ENCODE assay signal across 9 mouse cellular contexts in genomic region chr8:107411391-107411790, GRCm38 (mm10). TPM values are rescaled to one million over a fixed set of nuclear protein-coding genes. Genes with fewer than 3 reads are reported as not detected.
A peak's percentile ranks its signal among the peaks of the same experiment; 100 is the strongest.
DNase-seq lines count a peak whose midpoint lies in the region; ATAC-seq and TF ChIP-seq lines count a peak whose summit lies in the region.
"Had no signal": no experiment of that assay in that cellular context is flagged by ENCODE, and none has a peak within 500 bp of the region (broad histone marks: within the 10 kb centered on the region; RNA-seq: fewer than 3 reads in every experiment).

No protein-coding gene starts in this region.

- TF ChIP-seq CTCF in kidney, adult 2 months (conservative IDR thresholded peaks at IDR 0.05; ENCODE audit: insufficient read depth, insufficient read length, low read depth, low read length) = peak; percentile 64
- TF ChIP-seq CTCF in E14TG2a.4 (conservative IDR thresholded peaks at IDR 0.05; ENCODE audit: low read length) = peak; percentile 68

- no peak for TF ChIP-seq POLR2A in kidney, adult 2 months (IDR thresholded peaks at IDR 0.05; ENCODE audit: low read depth, low read length)

- H3K4me1 ChIP-seq in kidney, adult 2 months (ENCODE audit: control insufficient read depth, insufficient read depth, low read length) = peaks cover 2% of the 10 kb centered on the region; the same call in 1 of the 2 replicates
- H3K4me1 ChIP-seq in kidney, embryonic 15.5 days = no peaks in the 10 kb centered on the region
- H3K4me1 ChIP-seq in E14TG2a.4 (replicated peaks; ENCODE audit: low read depth, low read length) = peaks cover 90% of the 10 kb centered on the region

- H3K9ac ChIP-seq in kidney, embryonic 15.5 days = no peak overlapping the region

- no peak overlapping the region for H3K27ac ChIP-seq in kidney, adult 2 months (ENCODE audit: insufficient read depth, low read depth, low read length)
- no peak overlapping the region for H3K27ac ChIP-seq in kidney, embryonic 15.5 days

- no peak for ATAC-seq in kidney, embryonic 15.5 days (replicated peaks; ENCODE audit: low FRiP score)
- ATAC-seq in common myeloid progenitor, adult 5-6 weeks (replicated peaks; ENCODE audit: low read depth, poor library complexity, severe bottlenecking) = peak; percentile 68

- 47% methylated on average over 4 of the region's 4 CpGs for WGBS in kidney, adult 2 months
- WGBS in kidney, embryonic 15.5 days = 74% methylated on average over 4 of the region's 4 CpGs

- intact Hi-C loops in heart, postnatal 14 days (cut with DNase I) = no loop called here
- intact Hi-C loops in heart, postnatal 25 days (cut with DNase I) = loop anchor here (5.0 kb wide), 1 partner anchor 166 kb away; no protein-coding TSS in a partner anchor

- peaks cover 3% of the 10 kb centered on the region for H3K36me3 ChIP-seq in kidney, adult 2 months (ENCODE audit: control insufficient read depth, insufficient read depth, low read length)
- H3K36me3 ChIP-seq in kidney, embryonic 15.5 days = peaks cover 80% of the 10 kb centered on the region
- H3K36me3 ChIP-seq in E14TG2a.4 (ENCODE audit: insufficient read depth, low read length) = peaks cover 77% of the 10 kb centered on the region

- no peak overlapping the region for H3K4me3 ChIP-seq in kidney, adult 2 months (ENCODE audit: insufficient read depth, low read depth, low read length)
- H3K4me3 ChIP-seq in kidney, embryonic 15.5 days (replicated peaks) = no peak overlapping the region
- H3K4me3 ChIP-seq in E14TG2a.4 (replicated peaks; ENCODE audit: low read length) = no peak overlapping the region

- H3K27me3 ChIP-seq in kidney, adult 2 months (replicated peaks; ENCODE audit: control insufficient read depth, insufficient read depth, low read length) = no peaks in the 10 kb centered on the region
- no peaks in the 10 kb centered on the region for H3K27me3 ChIP-seq in kidney, embryonic 15.5 days
- H3K27me3 ChIP-seq in E14TG2a.4 (ENCODE audit: insufficient read depth, low read length) = no peaks in the 10 kb centered on the region

- peak; percentile 58 for DNase-seq in kidney, adult 2 months
- DNase-seq in lung, postnatal 14 days = peak; percentile 19
- DNase-seq in layer of hippocampus, adult 11-12 months (ENCODE audit: low spot score) = no peak
- no peak for DNase-seq in heart, postnatal 14 days
- DNase-seq in heart, postnatal 25 days (ENCODE audit: low spot score) = no peak
- DNase-seq: layer of hippocampus, adult 9-11 months had no signal

- H3K9me3 ChIP-seq in kidney, embryonic 15.5 days (replicated peaks) = no peaks in the 10 kb centered on the region
- H3K9me3 ChIP-seq in E14TG2a.4 (ENCODE audit: low read length) = no peaks in the 10 kb centered on the region

- no peak overlapping the region for H3K4me2 ChIP-seq in kidney, embryonic 15.5 days

RNA-seq across cellular contexts. Expression of gene Nqo1, which starts 8.4 kb away (rescaled TPM):
- 41.0 and 42.9 TPM in 2 replicates for polyA plus RNA-seq in kidney, adult 2 months (2012; rRNA removed)
- 10.7 and 11.5 TPM in 2 replicates for polyA plus RNA-seq in kidney, embryonic 15.5 days (2015; fragmentation: Nextera tagmentation; extraction: Ambion mirVana)
- total RNA-seq in common myeloid progenitor, adult 5-6 weeks (2017) = 6.9 and 7.9 TPM in 2 replicates
- total RNA-seq in heart, postnatal 14 days (2021) = 10 to 100 TPM; 13.6 to 17.3 TPM
- 10 to 100 TPM; 27.9 to 33.4 TPM for total RNA-seq in heart, postnatal 25 days (2021)

RNA-seq across cellular contexts. Expression of gene Nob1, which starts 13.5 kb away (rescaled TPM):
- polyA plus RNA-seq in kidney, adult 2 months (2012; rRNA removed) = 23.1 and 25.6 TPM in 2 replicates
- polyA plus RNA-seq in kidney, embryonic 15.5 days (2015; fragmentation: Nextera tagmentation; extraction: Ambion mirVana) = 86.1 and 89.0 TPM in 2 replicates
- 33.9 and 41.5 TPM in 2 replicates for total RNA-seq in common myeloid progenitor, adult 5-6 weeks (2017)
- 10 to 100 TPM; 20.4 to 25.2 TPM for total RNA-seq in heart, postnatal 14 days (2021)
- 10 to 100 TPM; 20.5 to 21.2 TPM for total RNA-seq in heart, postnatal 25 days (2021)

RNA-seq across cellular contexts. Expression of gene Wwp2, which starts 24.8 kb away (rescaled TPM):
- 44.0 and 46.3 TPM in 2 replicates for polyA plus RNA-seq in kidney, adult 2 months (2012; rRNA removed)
- 42.0 and 50.4 TPM in 2 replicates for polyA plus RNA-seq in kidney, embryonic 15.5 days (2015; fragmentation: Nextera tagmentation; extraction: Ambion mirVana)
- 44.4 and 47.0 TPM in 2 replicates for total RNA-seq in common myeloid progenitor, adult 5-6 weeks (2017)
- total RNA-seq in heart, postnatal 14 days (2021) = 10 to 100 TPM; 18.3 to 22.0 TPM
- total RNA-seq in heart, postnatal 25 days (2021) = 10 to 100 TPM; 20.1 to 22.7 TPM

Comparison
In these comparisons a context has a peak if more than half of its experiments do, and no peak if none do; other contexts are left out.
1. DNase-seq: peak in kidney, adult 2 months (single experiment) and lung, postnatal 14 days (single experiment); none in layer of hippocampus, adult 11-12 months (single experiment), heart, postnatal 14 days (0 of 2) and heart, postnatal 25 days (single experiment).